Comparison of ENCODE assay signal across 14 mouse cellular contexts in the genomic region with DNA sequence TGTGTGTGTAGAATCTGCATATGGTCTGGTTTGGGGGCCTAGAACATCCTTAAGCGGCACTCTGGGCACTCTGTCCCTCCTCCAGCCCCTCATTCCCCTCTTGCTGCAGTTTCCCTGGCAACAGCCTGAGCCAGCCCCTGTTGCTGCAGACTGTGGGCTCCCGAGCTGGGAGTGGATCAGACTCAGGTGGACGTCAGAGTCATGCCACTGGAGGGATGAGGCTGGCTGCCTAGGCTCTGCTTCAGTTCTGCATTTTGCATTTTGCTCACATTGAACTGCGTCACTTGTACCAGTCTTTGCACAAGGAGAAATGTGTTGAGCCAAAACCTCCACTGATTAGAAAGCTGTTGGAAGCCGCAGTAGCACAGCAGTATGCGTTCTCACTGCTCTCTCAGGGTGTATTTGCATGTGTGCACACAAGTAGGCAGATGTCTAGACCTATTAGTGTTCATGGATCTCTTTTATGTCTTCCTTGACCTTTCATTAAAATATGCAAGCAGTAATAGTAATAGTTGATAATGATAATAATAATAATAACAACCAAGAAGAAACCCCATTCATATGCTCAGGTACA.
DNase-seq lines count a peak whose midpoint lies in the region; ATAC-seq and TF ChIP-seq lines count a peak whose summit lies in the region.
"Had no signal": no experiment of that assay in that cellular context is flagged by ENCODE, and none has a peak within 500 bp of the region (broad histone marks: within the 10 kb centered on the region; RNA-seq: fewer than 3 reads in every experiment).

No protein-coding gene starts in this region.

- peak overlapping the region; percentile 37; the same call in 1 of the 2 replicates for H3K27ac ChIP-seq in heart, embryonic 10.5 days
- peak overlapping the region; percentile 23; the same call in 1 of the 2 replicates for H3K27ac ChIP-seq in hindbrain, embryonic 10.5 days
- peak overlapping the region; percentile 78 for H3K27ac ChIP-seq in midbrain, embryonic 14.5 days (replicated peaks; ENCODE audit: low read depth, low read length)
- H3K27ac ChIP-seq in heart, embryonic 12.5 days (ENCODE audit: poor library complexity, severe bottlenecking), result no peak overlapping the region
- H3K27ac ChIP-seq: layer of hippocampus, adult 2 months; liver, embryonic 12.5 days had no signal

- H3K9ac ChIP-seq in midbrain, embryonic 14.5 days (replicated peaks; ENCODE audit: low read length), result no peak overlapping the region
- no peak overlapping the region for H3K9ac ChIP-seq in heart, embryonic 12.5 days
- H3K9ac ChIP-seq: liver, embryonic 12.5 days had no signal

- WGBS in heart, embryonic 10.5 days, result 63% methylated on average over 6 of the region's 6 CpGs
- WGBS in hindbrain, embryonic 10.5 days, result 52% methylated on average over 6 of the region's 6 CpGs
- WGBS in midbrain, embryonic 14.5 days, result 21% methylated on average over 6 of the region's 6 CpGs
- 57% methylated on average over 6 of the region's 6 CpGs for WGBS in heart, embryonic 12.5 days

- intact Hi-C loops in heart, postnatal 25 days (cut with DNase I), result no loop called here

- H3K4me2 ChIP-seq in midbrain, embryonic 14.5 days (ENCODE audit: low read length), result no peak overlapping the region
- no peak overlapping the region for H3K4me2 ChIP-seq in heart, embryonic 12.5 days
- H3K4me2 ChIP-seq: heart, embryonic 11.5 days; liver, embryonic 12.5 days had no signal

- no peak for DNase-seq in heart, embryonic 10.5 days (ENCODE audit: low spot score)
- no peak for DNase-seq in heart, postnatal 25 days (ENCODE audit: low spot score)
- DNase-seq in brain, embryonic 14.5 days (ENCODE audit: low read depth), result peak; percentile 75
- no peak for DNase-seq in hindbrain, embryonic 10.5 days (ENCODE audit: low spot score)
- DNase-seq in midbrain, embryonic 14.5 days, result peak; percentile 73
- no peak for DNase-seq in adrenal gland, postnatal 25 days
- DNase-seq: adrenal gland, adult 8-10 months; cerebellum, postnatal 36 days had no signal

- H3K27me3 ChIP-seq in heart, embryonic 10.5 days (ENCODE audit: insufficient read depth, poor library complexity, severe bottlenecking), result no peaks in the 10 kb centered on the region
- H3K27me3 ChIP-seq in hindbrain, embryonic 10.5 days (ENCODE audit: insufficient read depth, poor library complexity, severe bottlenecking), result no peaks in the 10 kb centered on the region
- H3K27me3 ChIP-seq in midbrain, embryonic 14.5 days (ENCODE audit: control insufficient read depth, insufficient read depth, low read length), result no peaks in the 10 kb centered on the region
- no peaks in the 10 kb centered on the region for H3K27me3 ChIP-seq in heart, embryonic 12.5 days (replicated peaks)
- H3K27me3 ChIP-seq: liver, embryonic 12.5 days had no signal

- H3K4me1 ChIP-seq in heart, embryonic 10.5 days, result peaks cover 34% of the 10 kb centered on the region
- peaks cover 5% of the 10 kb centered on the region for H3K4me1 ChIP-seq in hindbrain, embryonic 10.5 days (replicated peaks)
- H3K4me1 ChIP-seq in midbrain, embryonic 14.5 days (ENCODE audit: control insufficient read depth, insufficient read depth, low read length), result peaks cover 8% of the 10 kb centered on the region; the same call in 1 of the 2 replicates
- peaks cover 24% of the 10 kb centered on the region for H3K4me1 ChIP-seq in heart, embryonic 12.5 days (replicated peaks)
- H3K4me1 ChIP-seq: liver, embryonic 12.5 days had no signal

- H3K9me3 ChIP-seq in heart, embryonic 10.5 days, result no peaks in the 10 kb centered on the region
- no peaks in the 10 kb centered on the region for H3K9me3 ChIP-seq in hindbrain, embryonic 10.5 days
- no peaks in the 10 kb centered on the region for H3K9me3 ChIP-seq in midbrain, embryonic 14.5 days (ENCODE audit: control insufficient read depth, low read length)
- no peaks in the 10 kb centered on the region for H3K9me3 ChIP-seq in heart, embryonic 12.5 days (replicated peaks)
- H3K9me3 ChIP-seq: liver, embryonic 12.5 days had no signal

- H3K4me3 ChIP-seq in heart, embryonic 10.5 days, result no peak overlapping the region
- H3K4me3 ChIP-seq in hindbrain, embryonic 10.5 days, result no peak overlapping the region
- no peak overlapping the region for H3K4me3 ChIP-seq in midbrain, embryonic 14.5 days (replicated peaks; ENCODE audit: low read depth, low read length)
- no peak overlapping the region for H3K4me3 ChIP-seq in heart, embryonic 12.5 days
- H3K4me3 ChIP-seq: erythroblast, embryonic 14.5 days; layer of hippocampus, adult 2 months; liver, embryonic 12.5 days had no signal

- TF ChIP-seq POLR2A in brain, embryonic 14.5 days (IDR thresholded peaks at IDR 0.05; ENCODE audit: borderline replicate concordance, extremely low read depth, insufficient read depth, insufficient read length, poor library complexity, severe bottlenecking), result no peak

- H3K36me3 ChIP-seq in heart, embryonic 10.5 days, result no peaks in the 10 kb centered on the region
- H3K36me3 ChIP-seq in hindbrain, embryonic 10.5 days, result no peaks in the 10 kb centered on the region
- H3K36me3 ChIP-seq in midbrain, embryonic 14.5 days (ENCODE audit: control insufficient read depth, insufficient read depth, low read length), result no peaks in the 10 kb centered on the region
- no peaks in the 10 kb centered on the region for H3K36me3 ChIP-seq in heart, embryonic 12.5 days
- H3K36me3 ChIP-seq: liver, embryonic 12.5 days had no signal

- TF ChIP-seq CTCF in brain, embryonic 14.5 days (IDR thresholded peaks at IDR 0.05; ENCODE audit: borderline replicate concordance, extremely low read depth, insufficient read depth, insufficient read length), result no peak

- ATAC-seq in midbrain, embryonic 14.5 days (ENCODE audit: low FRiP score, low TSS enrichment), result peak; percentile 74
- ATAC-seq in erythroid progenitor cell, adult 5-6 weeks (replicated peaks; ENCODE audit: low FRiP score, poor library complexity, severe bottlenecking), result no peak
- ATAC-seq in heart, embryonic 12.5 days (ENCODE audit: insufficient number of reproducible peaks, low FRiP score), result no peak
- ATAC-seq: liver, embryonic 12.5 days had no signal

Comparison
In these comparisons a context has a peak if more than half of its experiments do, and no peak if none do; other contexts are left out.
1. DNase-seq: peak in brain, embryonic 14.5 days (single experiment) and midbrain, embryonic 14.5 days (single experiment); none in heart, embryonic 10.5 days (single experiment), heart, postnatal 25 days (single experiment), hindbrain, embryonic 10.5 days (single experiment) and adrenal gland, postnatal 25 days (single experiment).